Mouse (Mus musculus) embryonic fibroblast, embryonic 13.5 days (primary cell): ENCODE results near the gene Fryl.

Experiments used
- CTCF ChIP-seq: IDR thresholded peaks from 2 replicates; pipeline ENCODE4 v1.5.1; 2011; ENCODE audit warnings: mild to moderate bottlenecking, control low read depth, low read length, moderate library complexity, borderline replicate concordance; ENCODE audit not compliant: insufficient read depth
- POLR2A ChIP-seq: IDR thresholded peaks from 2 replicates; pipeline ENCODE4 v1.6.1; 2011; ENCODE audit warnings: low read depth, mild to moderate bottlenecking, control low read depth, low read length, moderate library complexity

DNA sequence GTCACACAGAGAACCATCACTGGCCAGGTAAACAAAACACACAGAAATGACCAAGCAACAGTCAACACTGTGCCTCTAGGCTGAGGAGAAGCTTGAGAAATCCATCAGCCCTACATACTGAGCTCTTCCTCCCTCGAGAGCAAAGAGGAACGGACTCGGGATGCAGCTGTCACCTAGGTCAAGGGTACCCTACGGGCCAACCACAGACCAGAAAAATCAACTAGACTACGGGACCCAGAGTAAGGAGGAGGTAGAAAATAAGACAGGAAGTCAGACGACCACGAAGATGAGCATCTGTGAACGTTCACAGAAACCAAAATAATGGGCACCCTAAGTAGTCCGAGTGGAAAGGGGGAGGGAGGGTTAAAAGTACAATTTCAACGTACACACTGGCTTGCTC, 15.1 kb downstream of the Fryl start:
- TF ChIP-seq POLR2A (no peak), CTCF (no peak)
